Mouse (Mus musculus) neural tube, embryonic 11.5 days (tissue): Measurements from ENCODE around the gene Izumo1r. TPM values are rescaled to one million over a fixed set of nuclear protein-coding genes. Genes with fewer than 3 reads are reported as not detected.

Experiments used
- ATAC-seq: fragments of 200-750 bp; cut with Nextera tagmentation; 2 replicates; pipeline ENCODE4 v1.8.0; 2017; ENCODE audit warnings: moderate number of reproducible peaks, mild to moderate bottlenecking, moderate TSS enrichment, moderate library complexity; ENCODE audit not compliant: insufficient read depth, low FRiP score, low TSS enrichment
- DNase-seq: peaks from one replicate; pipeline ENCODE4 v3.0.0-alpha.2; 2015; ENCODE audit warnings: low spot score
- H3K27ac ChIP-seq: fragments of 300-500 bp; sonication (generic); 2 replicates; pipeline ENCODE4 v1.5.1; 2014; ENCODE audit warnings: low read depth, mild to moderate bottlenecking, low read length
- H3K27me3 ChIP-seq: fragments of 300-500 bp; sonication (generic); 2 replicates; pipeline ENCODE4 v1.6.1; 2014; ENCODE audit warnings: mild to moderate bottlenecking, low read length, mixed read lengths; ENCODE audit not compliant: control insufficient read depth, insufficient read depth
- H3K36me3 ChIP-seq: fragments of 300-500 bp; sonication (generic); 2 replicates; pipeline ENCODE4 v1.6.1; 2014; ENCODE audit warnings: mild to moderate bottlenecking, low read length, moderate library complexity, mixed read lengths; ENCODE audit not compliant: control insufficient read depth, insufficient read depth
- H3K4me1 ChIP-seq: fragments of 300-500 bp; sonication (generic); 2 replicates; pipeline ENCODE4 v1.6.1; 2014; ENCODE audit warnings: low read length, mixed read lengths; ENCODE audit not compliant: control insufficient read depth, insufficient read depth
- H3K4me2 ChIP-seq: fragments of 300-500 bp; sonication (generic); 2 replicates; pipeline ENCODE4 v1.6.1; 2014; ENCODE audit warnings: low read depth, mild to moderate bottlenecking, moderate library complexity
- H3K4me3 ChIP-seq: fragments of 300-500 bp; sonication (generic); 2 replicates; pipeline ENCODE4 v1.5.1; 2014; ENCODE audit warnings: low read depth, low read length
- H3K9ac ChIP-seq: fragments of 300-500 bp; sonication (generic); 2 replicates; pipeline ENCODE4 v1.6.1; 2014; ENCODE audit warnings: mild to moderate bottlenecking, low read length
- H3K9me3 ChIP-seq: fragments of 300-500 bp; sonication (generic); 2 replicates; pipeline ENCODE4 v1.6.1; 2016; ENCODE audit warnings: low read length; ENCODE audit not compliant: control insufficient read depth
- WGBS: fragments of 180-500 bp; shearing (Covaris S2); extraction: QIAGEN DNeasy Blood & Tissue Kit; methylation state at CpG from one replicate; pipeline ENCODE4 v1.1.7; 2014; 5-methylcytosine and 5-hydroxymethylcytosine counted together
- polyA plus RNA-seq: library from polyadenylated mRNA; unstranded; fragments of >200 nt; fragmentation: Nextera tagmentation; extraction: Ambion mirVana; gene quantifications from 2 replicates; pipeline ENCODE4 v1.2.1, GENCODE M21; 2014

Izumo1r gene
- polyA plus RNA-seq, 1 experiment from 2014 or later, result not detected

GRCm38 (mm10) chr9:14848267-14848935 is 55.3 kb downstream of the Izumo1r start:
- H3K27me3 ChIP-seq, result no peaks in the 10 kb centered on the region
- ATAC-seq (no peak), DNase-seq (no peak)
- no peak overlapping the region for H3K27ac ChIP-seq
- no peaks in the 10 kb centered on the region for H3K36me3 ChIP-seq
- no peak overlapping the region for H3K9ac ChIP-seq
- H3K4me1 ChIP-seq, result no peaks in the 10 kb centered on the region
- WGBS, result 76% methylated on average over 1 of the region's 1 CpGs
- no peaks in the 10 kb centered on the region for H3K9me3 ChIP-seq
- H3K4me3 ChIP-seq, result no peak overlapping the region
- H3K4me2 ChIP-seq, result no peak overlapping the region

- H3K4me3 ChIP-seq, result no peak overlapping the region
- no peaks in the 10 kb centered on the region for H3K4me1 ChIP-seq
- no peaks in the 10 kb centered on the region for H3K9me3 ChIP-seq
- H3K27ac ChIP-seq, result no peak overlapping the region
- H3K36me3 ChIP-seq, result no peaks in the 10 kb centered on the region
- no peaks in the 10 kb centered on the region for H3K27me3 ChIP-seq
- 44% methylated on average over 5 of the region's 5 CpGs for WGBS
- H3K9ac ChIP-seq, result no peak overlapping the region
- H3K4me2 ChIP-seq, result no peak overlapping the region
- DNase-seq, result no peak
- no peak for ATAC-seq
These were observed 57.3 kb downstream of the Izumo1r start for GRCm38 (mm10) chr9:14846428-14846827.

GRCm38 (mm10) chr9:14843901-14844300 is 59.8 kb downstream of the Izumo1r start:
- no peaks in the 10 kb centered on the region for H3K36me3 ChIP-seq
- no peak for DNase-seq
- no peak overlapping the region for H3K4me2 ChIP-seq
- H3K9ac ChIP-seq, result no peak overlapping the region
- no peak overlapping the region for H3K27ac ChIP-seq
- H3K9me3 ChIP-seq, result no peaks in the 10 kb centered on the region
- H3K27me3 ChIP-seq, result no peaks in the 10 kb centered on the region
- no peak overlapping the region for H3K4me3 ChIP-seq
- no peak for ATAC-seq
- H3K4me1 ChIP-seq, result no peaks in the 10 kb centered on the region
- WGBS, result 92% methylated on average over 3 of the region's 3 CpGs

DNA sequence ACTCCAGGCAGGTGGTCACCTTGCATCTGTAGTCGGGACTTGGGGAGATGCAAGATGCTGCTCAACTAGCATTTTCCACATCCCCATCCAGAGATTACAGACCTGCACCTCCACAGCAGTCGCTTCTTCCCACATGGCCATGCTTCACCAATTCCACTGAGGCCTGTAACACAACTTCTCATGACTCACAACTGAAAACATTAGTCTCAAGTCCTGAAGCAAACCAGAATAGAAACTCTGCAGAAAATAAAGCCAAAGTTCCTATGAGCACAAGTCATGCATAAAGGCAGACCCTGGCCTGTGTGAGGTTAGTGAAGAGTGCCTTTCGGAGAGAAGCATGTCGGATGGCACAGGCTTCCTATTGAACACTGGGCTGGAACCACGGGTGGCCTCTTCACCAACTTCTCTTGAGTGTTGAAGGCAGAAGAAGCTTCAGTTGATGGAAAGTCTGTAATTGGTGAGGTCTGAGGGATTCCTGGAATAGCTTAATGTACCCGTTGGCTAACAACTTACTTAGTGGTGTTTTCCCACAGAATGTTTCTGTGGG is 60.4 kb downstream of the Izumo1r start:
- 90% methylated on average over 6 of the region's 6 CpGs for WGBS
- Histone ChIP-seq H3K4me3 (no peak overlapping the region), H3K9ac (no peak overlapping the region), H3K27me3 (no peaks in the 10 kb centered on the region), H3K27ac (no peak overlapping the region), H3K4me2 (no peak overlapping the region), H3K36me3 (no peaks in the 10 kb centered on the region), H3K4me1 (no peaks in the 10 kb centered on the region), H3K9me3 (no peaks in the 10 kb centered on the region)
- no peak for ATAC-seq
- DNase-seq, result no peak

- no peak overlapping the region for H3K4me3 ChIP-seq
- DNase-seq (no peak), ATAC-seq (no peak)
- H3K9ac ChIP-seq, result no peak overlapping the region
- H3K27ac ChIP-seq, result no peak overlapping the region
- H3K4me2 ChIP-seq, result no peak overlapping the region
- H3K36me3 ChIP-seq, result no peaks in the 10 kb centered on the region
- H3K27me3 ChIP-seq, result no peaks in the 10 kb centered on the region
- 87% methylated on average over 10 of the region's 10 CpGs for WGBS
- no peaks in the 10 kb centered on the region for H3K4me1 ChIP-seq
- no peaks in the 10 kb centered on the region for H3K9me3 ChIP-seq
These were observed 61.6 kb downstream of the Izumo1r start for GRCm38 (mm10) chr9:14841878-14842761.

DNA sequence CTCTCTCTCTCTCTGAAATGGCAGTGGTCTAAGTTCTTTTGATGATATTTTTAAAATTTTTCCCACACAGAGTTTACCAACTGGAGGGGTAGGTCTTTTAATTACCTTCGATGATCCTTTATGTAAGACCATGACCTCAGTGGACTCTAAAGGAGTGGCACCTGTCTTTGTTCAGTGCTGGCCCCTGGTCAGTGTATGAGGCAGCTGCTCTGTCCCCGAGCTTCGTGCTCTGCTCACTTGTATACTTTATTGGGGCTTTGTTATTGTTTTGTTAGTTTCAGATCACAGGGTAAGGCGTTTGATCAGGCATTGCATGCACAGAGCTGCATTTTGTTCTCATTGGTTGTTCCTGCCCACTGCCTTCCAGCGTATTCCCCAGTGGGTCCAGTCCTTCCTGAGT is 63.8 kb downstream of the Izumo1r start:
- Histone ChIP-seq H3K27me3 (no peaks in the 10 kb centered on the region), H3K4me3 (no peak overlapping the region), H3K9ac (no peak overlapping the region), H3K36me3 (0 out of 2 replicates have a peak, but pooled peaks cover 2% of the 10 kb centered on the region), H3K9me3 (no peaks in the 10 kb centered on the region), H3K4me2 (no peak overlapping the region), H3K27ac (no peak overlapping the region), H3K4me1 (no peaks in the 10 kb centered on the region)
- WGBS, result 76% methylated on average over 5 of the region's 5 CpGs
- ATAC-seq (no peak), DNase-seq (no peak)

- Histone ChIP-seq H3K4me2 (no peak overlapping the region), H3K4me1 (no peaks in the 10 kb centered on the region), H3K9ac (no peak overlapping the region), H3K4me3 (no peak overlapping the region), H3K9me3 (no peaks in the 10 kb centered on the region), H3K27me3 (no peaks in the 10 kb centered on the region), H3K36me3 (0 out of 2 replicates have a peak, but pooled peaks cover 2% of the 10 kb centered on the region), H3K27ac (no peak overlapping the region)
- peak; percentile 65; the same call in 1 of the 2 replicates for ATAC-seq
- WGBS, result 67% methylated on average over 7 of the region's 7 CpGs
- DNase-seq, result no peak
These were observed 64.2 kb downstream of the Izumo1r start for GRCm38 (mm10) chr9:14839527-14839926.
